Mouse (Mus musculus): Measurements from ENCODE around the gene Nt5c2. TPM values are rescaled to one million over a fixed set of nuclear protein-coding genes. Genes with fewer than 3 reads are reported as not detected.

The Nt5c2 gene
- polyA plus RNA-seq, 1 experiment, result 50.5 TPM

- Histone ChIP-seq H3K27ac (ENCODE audit: insufficient read depth, low read length) (no peak overlapping the region), H3K4me3 (ENCODE audit: insufficient read depth, low read length) (no peak overlapping the region), H3K4me1 (ENCODE audit: control insufficient read depth, insufficient read depth, low read length) (no peaks in the 10 kb centered on the region)
- TF ChIP-seq POLR2A (IDR thresholded peaks at IDR 0.05; ENCODE audit: low read depth, low read length) (no peak), CTCF (IDR thresholded peaks at IDR 0.05; ENCODE audit: borderline replicate concordance, insufficient read depth, low read length) (no peak)
Observed at GRCm38 (mm10) chr19:46904907-46905306, 110.0 kb downstream of the Nt5c2 start.

DNA sequence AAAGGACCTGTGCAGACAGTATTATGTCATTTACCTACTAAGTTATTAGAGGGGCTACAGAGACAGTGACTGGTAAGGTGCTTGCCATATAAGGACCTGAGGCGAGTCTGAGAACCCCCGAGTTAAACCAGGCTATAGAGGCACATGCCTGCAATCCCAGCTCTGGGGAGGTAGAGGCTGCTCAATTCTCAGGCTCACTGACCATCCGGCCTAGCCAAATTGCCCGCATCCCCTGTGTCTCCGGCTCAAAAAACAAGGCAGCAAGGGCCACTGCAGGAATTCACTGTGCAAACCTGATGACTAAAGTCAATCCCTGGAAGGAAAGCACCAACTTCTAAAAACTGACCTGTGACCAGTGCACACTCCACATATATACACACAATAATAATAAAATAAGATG, 111.6 kb downstream of the Nt5c2 start:
- Histone ChIP-seq H3K4me1 (ENCODE audit: control insufficient read depth, insufficient read depth, low read length) (no peaks in the 10 kb centered on the region), H3K27ac (ENCODE audit: insufficient read depth, low read length) (no peak overlapping the region), H3K4me3 (ENCODE audit: insufficient read depth, low read length) (no peak overlapping the region)
- TF ChIP-seq POLR2A (IDR thresholded peaks at IDR 0.05; ENCODE audit: low read depth, low read length) (no peak), CTCF (IDR thresholded peaks at IDR 0.05; ENCODE audit: borderline replicate concordance, insufficient read depth, low read length) (no peak)

- no peak for TF ChIP-seq CTCF (IDR thresholded peaks at IDR 0.05; ENCODE audit: borderline replicate concordance, insufficient read depth, low read length)
- Histone ChIP-seq H3K4me1 (ENCODE audit: control insufficient read depth, insufficient read depth, low read length) (no peaks in the 10 kb centered on the region), H3K27ac (ENCODE audit: insufficient read depth, low read length) (no peak overlapping the region), H3K4me3 (ENCODE audit: insufficient read depth, low read length) (no peak overlapping the region)
Observed at GRCm38 (mm10) chr19:46901323-46901722, 113.6 kb downstream of the Nt5c2 start.

DNA sequence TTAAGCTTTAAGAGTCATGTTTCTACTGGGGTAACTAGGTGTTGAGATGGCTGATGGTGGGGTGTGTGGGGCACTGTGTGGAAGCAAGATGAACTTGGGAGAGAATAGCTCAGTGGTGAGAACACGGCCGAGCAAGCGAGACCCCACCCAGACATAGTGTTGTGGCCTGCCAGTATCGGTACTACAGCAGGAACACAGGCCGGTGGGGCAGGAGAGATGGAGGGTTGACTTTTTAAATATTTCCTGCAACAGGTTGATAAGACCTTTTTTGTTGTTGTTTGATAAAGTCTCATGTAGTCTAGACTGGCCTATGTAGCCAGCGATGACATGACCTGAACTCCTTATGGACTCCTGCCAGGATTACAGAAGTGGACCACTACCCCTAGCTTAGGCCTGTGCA, 114.2 kb downstream of the Nt5c2 start:
- no peak overlapping the region for H3K27ac ChIP-seq (ENCODE audit: insufficient read depth, low read length)
- TF ChIP-seq POLR2A (IDR thresholded peaks at IDR 0.05; ENCODE audit: low read depth, low read length) (no peak), CTCF (IDR thresholded peaks at IDR 0.05; ENCODE audit: borderline replicate concordance, insufficient read depth, low read length) (no peak)

DNA sequence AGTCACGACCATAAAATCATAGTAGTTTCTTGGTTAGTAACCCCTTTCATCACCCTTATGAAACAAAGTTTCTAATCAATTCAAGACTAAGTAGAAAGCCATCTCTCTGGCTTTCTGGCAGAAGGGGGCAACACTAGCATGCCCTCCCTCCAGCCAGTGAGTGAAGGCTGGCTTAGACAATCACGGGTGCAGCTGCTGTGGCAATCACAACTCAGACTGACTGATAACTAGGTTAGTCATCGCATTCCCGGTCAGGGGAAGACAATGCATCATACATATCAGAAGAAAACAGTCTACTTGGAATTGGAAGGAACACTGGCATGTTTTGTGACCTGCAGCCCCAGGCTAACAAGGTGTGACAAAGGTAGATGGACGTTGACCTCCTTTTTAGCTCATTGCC, 115.1 kb downstream of the Nt5c2 start:
- no peak overlapping the region for H3K4me3 ChIP-seq (ENCODE audit: insufficient read depth, low read length)
- TF ChIP-seq POLR2A (IDR thresholded peaks at IDR 0.05; ENCODE audit: low read depth, low read length) (no peak), CTCF (IDR thresholded peaks at IDR 0.05; ENCODE audit: borderline replicate concordance, insufficient read depth, low read length) (no peak)
- H3K27ac ChIP-seq (ENCODE audit: insufficient read depth, low read length), result no peak overlapping the region
- no peaks in the 10 kb centered on the region for H3K4me1 ChIP-seq (ENCODE audit: control insufficient read depth, insufficient read depth, low read length)

More for the DNA sequence above, 114.2 kb downstream of the Nt5c2 start:
- Histone ChIP-seq H3K4me1 (ENCODE audit: control insufficient read depth, insufficient read depth, low read length) (no peaks in the 10 kb centered on the region), H3K4me3 (ENCODE audit: insufficient read depth, low read length) (no peak overlapping the region)

DNA sequence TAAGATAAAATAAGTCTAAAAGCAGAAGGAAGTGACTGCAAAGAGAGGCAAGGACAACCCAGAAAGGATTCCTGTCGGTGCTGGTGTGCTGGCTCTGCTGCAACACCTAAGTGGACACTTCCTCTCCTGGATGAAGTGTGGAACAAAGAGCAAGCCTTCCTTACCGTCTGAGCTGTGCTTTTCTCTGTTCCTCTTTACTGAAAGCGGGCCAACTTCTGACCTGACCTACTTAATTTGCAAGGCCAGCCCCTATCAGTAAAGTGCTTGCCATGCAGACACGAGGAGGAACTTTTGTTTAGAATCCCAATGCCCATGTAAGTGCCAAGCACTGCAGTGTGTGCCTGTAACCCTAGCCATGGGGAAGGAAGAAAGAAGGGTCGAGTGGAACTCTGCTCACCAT, 115.6 kb downstream of the Nt5c2 start:
- Histone ChIP-seq H3K27ac (ENCODE audit: insufficient read depth, low read length) (no peak overlapping the region), H3K4me3 (ENCODE audit: insufficient read depth, low read length) (no peak overlapping the region), H3K4me1 (ENCODE audit: control insufficient read depth, insufficient read depth, low read length) (no peaks in the 10 kb centered on the region)
- TF ChIP-seq CTCF (IDR thresholded peaks at IDR 0.05; ENCODE audit: borderline replicate concordance, insufficient read depth, low read length), result no peak
- no peak for TF ChIP-seq POLR2A (IDR thresholded peaks at IDR 0.05; ENCODE audit: low read depth, low read length)

DNA sequence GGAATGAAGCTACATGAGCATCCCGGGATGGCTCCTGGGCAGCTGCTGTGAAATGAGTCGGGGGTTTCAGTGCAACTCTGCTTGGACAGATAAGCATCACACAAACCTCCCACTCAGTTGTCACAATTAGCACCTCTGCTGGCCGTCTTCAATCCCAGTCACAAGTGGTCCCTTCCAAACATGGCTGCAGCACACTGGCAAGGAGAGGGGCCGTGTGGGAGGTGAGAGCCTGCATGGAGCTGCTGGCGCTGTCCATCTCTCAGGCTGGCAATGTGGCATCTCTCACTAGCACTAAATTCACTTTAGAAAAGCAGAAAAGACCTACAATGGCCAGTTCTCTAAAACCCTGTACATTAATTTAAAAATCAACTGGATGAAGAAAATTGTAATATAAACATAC, 116.7 kb downstream of the Nt5c2 start:
- Histone ChIP-seq H3K27ac (ENCODE audit: insufficient read depth, low read length) (no peak overlapping the region), H3K4me1 (ENCODE audit: control insufficient read depth, insufficient read depth, low read length) (no peaks in the 10 kb centered on the region), H3K4me3 (ENCODE audit: insufficient read depth, low read length) (no peak overlapping the region)
- TF ChIP-seq CTCF (IDR thresholded peaks at IDR 0.05; ENCODE audit: borderline replicate concordance, insufficient read depth, low read length) (no peak), POLR2A (IDR thresholded peaks at IDR 0.05; ENCODE audit: low read depth, low read length) (no peak)

DNA sequence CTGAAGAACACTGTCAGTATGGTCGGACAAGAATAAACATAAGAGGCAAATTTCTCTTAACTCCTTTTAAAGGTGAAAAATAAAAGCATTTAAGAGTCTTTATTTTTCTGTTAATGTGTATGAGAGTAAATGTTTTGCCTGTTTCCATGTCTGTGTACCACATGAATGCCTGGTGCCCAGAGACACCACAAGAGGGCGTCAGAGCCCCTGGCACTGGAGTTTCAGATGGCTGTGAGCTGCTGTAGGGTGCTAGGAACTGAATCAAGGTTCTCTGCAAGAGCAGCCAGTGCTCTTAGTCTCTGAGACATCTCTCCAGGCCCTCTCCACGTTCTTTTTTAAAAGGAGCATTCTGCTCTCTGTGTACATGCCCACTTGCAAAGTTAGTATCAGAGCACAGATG, 117.8 kb downstream of the Nt5c2 start:
- Histone ChIP-seq H3K4me1 (ENCODE audit: control insufficient read depth, insufficient read depth, low read length) (no peaks in the 10 kb centered on the region), H3K27ac (ENCODE audit: insufficient read depth, low read length) (no peak overlapping the region), H3K4me3 (ENCODE audit: insufficient read depth, low read length) (no peak overlapping the region)
- TF ChIP-seq CTCF (IDR thresholded peaks at IDR 0.05; ENCODE audit: borderline replicate concordance, insufficient read depth, low read length) (no peak), POLR2A (IDR thresholded peaks at IDR 0.05; ENCODE audit: low read depth, low read length) (no peak)

DNA sequence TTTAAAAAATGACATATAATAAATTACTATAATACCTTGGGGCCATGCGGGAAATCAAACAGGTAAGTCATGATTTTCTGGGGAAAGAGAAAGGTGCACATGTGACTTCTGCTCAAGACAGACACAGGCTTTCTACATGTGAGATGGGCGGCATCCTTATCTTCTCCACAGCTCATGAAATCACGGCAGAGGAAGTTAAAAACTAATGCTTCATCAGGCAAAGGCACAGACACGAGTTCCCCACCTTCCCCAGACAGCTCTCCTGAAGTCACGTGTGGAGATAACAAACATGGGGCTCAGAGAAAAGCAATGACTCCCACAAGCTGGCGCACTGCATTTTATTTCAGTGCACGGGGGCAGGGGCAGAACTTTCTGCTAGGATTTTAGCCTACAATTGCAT, 121.5 kb downstream of the Nt5c2 start:
- Histone ChIP-seq H3K4me3 (ENCODE audit: insufficient read depth, low read length) (no peak overlapping the region), H3K4me1 (ENCODE audit: control insufficient read depth, insufficient read depth, low read length) (no peaks in the 10 kb centered on the region), H3K27ac (ENCODE audit: insufficient read depth, low read length) (no peak overlapping the region)
- no peak for TF ChIP-seq POLR2A (IDR thresholded peaks at IDR 0.05; ENCODE audit: low read depth, low read length)
- TF ChIP-seq CTCF (IDR thresholded peaks at IDR 0.05; ENCODE audit: borderline replicate concordance, insufficient read depth, low read length), result no peak

- H3K27ac ChIP-seq (ENCODE audit: insufficient read depth, low read length), result peak overlapping the region; percentile 12; the same call in 1 of the 2 replicates
- no peak overlapping the region for H3K4me3 ChIP-seq (ENCODE audit: insufficient read depth, low read length)
- TF ChIP-seq POLR2A (IDR thresholded peaks at IDR 0.05; ENCODE audit: low read depth, low read length) (no peak), CTCF (IDR thresholded peaks at IDR 0.05; ENCODE audit: borderline replicate concordance, insufficient read depth, low read length) (no peak)
- H3K4me1 ChIP-seq (ENCODE audit: control insufficient read depth, insufficient read depth, low read length), result no peaks in the 10 kb centered on the region
Observed at GRCm38 (mm10) chr19:46892856-46893255, 122.1 kb downstream of the Nt5c2 start.

- H3K4me3 ChIP-seq (ENCODE audit: insufficient read depth, low read length), result no peak overlapping the region
- TF ChIP-seq CTCF (IDR thresholded peaks at IDR 0.05; ENCODE audit: borderline replicate concordance, insufficient read depth, low read length), result no peak
- no peak for TF ChIP-seq POLR2A (IDR thresholded peaks at IDR 0.05; ENCODE audit: low read depth, low read length)
- H3K27ac ChIP-seq (ENCODE audit: insufficient read depth, low read length), result no peak overlapping the region
- peaks cover under 1% of the 10 kb centered on the region; the same call in 1 of the 2 replicates for H3K4me1 ChIP-seq (ENCODE audit: control insufficient read depth, insufficient read depth, low read length)
Observed at GRCm38 (mm10) chr19:46890657-46891056, 124.3 kb downstream of the Nt5c2 start.
